Mouse (Mus musculus) lung, postnatal 0 days (tissue): ENCODE results near the gene Tmem110.

Source experiments
- CTCF ChIP-seq: IDR thresholded peaks from 2 replicates; pipeline ENCODE4 v1.5.1; 2016; ENCODE audit warnings: antibody characterized with exemption, mild to moderate bottlenecking
- EP300 ChIP-seq: IDR thresholded peaks from 2 replicates; pipeline ENCODE4 v1.6.1; 2016; ENCODE audit warnings: antibody characterized with exemption, mild to moderate bottlenecking, control low read depth

DNA sequence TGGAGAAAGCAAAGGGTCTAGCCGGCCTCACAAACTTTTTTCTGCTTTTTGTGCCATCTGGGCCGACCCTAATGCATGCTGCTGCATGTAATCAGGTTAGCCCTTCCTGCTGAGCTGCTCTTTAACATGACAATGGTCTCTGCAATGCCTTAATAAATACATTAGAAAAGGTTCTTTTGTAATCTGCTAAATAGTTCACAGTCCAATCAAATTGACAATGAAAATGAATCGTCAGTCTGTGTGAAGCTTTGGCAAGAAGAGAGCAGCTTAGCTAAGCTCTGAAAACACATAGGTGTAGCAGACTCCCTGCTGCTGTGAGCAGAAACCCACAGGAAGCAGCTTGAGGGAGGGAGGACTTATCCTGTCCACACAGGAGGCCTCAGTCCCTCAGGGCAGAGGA, 74.6 kb downstream of the Tmem110 start:
- TF ChIP-seq CTCF (no peak), EP300 (no peak)
